Mouse (Mus musculus) cortical plate, adult 2 months (tissue): ENCODE data around the gene Ppp5c. TPM values are rescaled to one million over a fixed set of nuclear protein-coding genes. Genes with fewer than 3 reads are reported as not detected.

Experiments used
- H3K27ac ChIP-seq: fragments of 200-500 bp; 2 replicates; pipeline ENCODE4 v1.5.1; 2012; ENCODE audit warnings: low read length, control low read depth, inconsistent platforms; ENCODE audit not compliant: insufficient read depth
- H3K4me1 ChIP-seq: fragments of 200-500 bp; 2 replicates; pipeline ENCODE4 v1.6.1; 2011; ENCODE audit warnings: low read length; ENCODE audit not compliant: control insufficient read depth, insufficient read depth
- H3K4me3 ChIP-seq: fragments of 200-500 bp; 2 replicates; pipeline ENCODE4 v1.5.1; 2011; ENCODE audit warnings: mild to moderate bottlenecking, low read length, control low read depth; ENCODE audit not compliant: insufficient read depth
- CTCF ChIP-seq: fragments of 200-500 bp; IDR thresholded peaks from 2 replicates; pipeline ENCODE4 v1.5.1; 2011; ENCODE audit warnings: mild to moderate bottlenecking, control low read depth, low read length; ENCODE audit not compliant: insufficient read depth; ENCODE audit errors: extremely low read depth
- POLR2A ChIP-seq: fragments of 200-500 bp; IDR thresholded peaks from 2 replicates; pipeline ENCODE4 v1.6.1; 2011; ENCODE audit warnings: mild to moderate bottlenecking, low read length, control low read depth; ENCODE audit not compliant: insufficient read depth; ENCODE audit errors: extremely low read depth
- polyA plus RNA-seq: library from polyadenylated mRNA; depleted of rRNA; stranded (reverse); fragments of >200 nt; gene quantifications from 2 replicates; pipeline ENCODE4 v1.2.3, GENCODE M21; 2012

Gene Ppp5c
- polyA plus RNA-seq, 1 experiment = 268 TPM

- TF ChIP-seq POLR2A (0 out of 2 replicates have a peak, but pooled peaks have one; percentile 4), CTCF (0 out of 2 replicates have a peak, but pooled peaks have one; percentile 17)
- H3K4me1 ChIP-seq = peaks cover 13% of the 10 kb centered on the region
- peak overlapping the region; percentile 97 for H3K27ac ChIP-seq
- peak overlapping the region; percentile 35 for H3K4me3 ChIP-seq
Observed at GRCm38 (mm10) chr7:17060782-17061605, 33.3 kb upstream of the Ppp5c start.

- peak overlapping the region; percentile 35 for H3K4me3 ChIP-seq
- peak overlapping the region; percentile 99 for H3K27ac ChIP-seq
- no peak for TF ChIP-seq CTCF
- 0 out of 2 replicates have a peak, but pooled peaks have one; percentile 44 for TF ChIP-seq POLR2A
- peaks cover 13% of the 10 kb centered on the region for H3K4me1 ChIP-seq
Observed at GRCm38 (mm10) chr7:17060031-17060781, 32.5 kb upstream of the Ppp5c start.

- H3K4me3 ChIP-seq = no peak overlapping the region
- TF ChIP-seq CTCF = no peak
- no peak for TF ChIP-seq POLR2A
- peak overlapping the region; percentile 99 for H3K27ac ChIP-seq
- peaks cover 13% of the 10 kb centered on the region for H3K4me1 ChIP-seq
Observed at GRCm38 (mm10) chr7:17059463-17059844, 31.7 kb upstream of the Ppp5c start.

GRCm38 (mm10) chr7:17058816-17059462 is 31.2 kb upstream of the Ppp5c start:
- H3K4me3 ChIP-seq = no peak overlapping the region
- peak overlapping the region; percentile 99 for H3K27ac ChIP-seq
- H3K4me1 ChIP-seq = peaks cover 13% of the 10 kb centered on the region
- no peak for TF ChIP-seq POLR2A
- TF ChIP-seq CTCF = no peak

- peak; percentile 73 for TF ChIP-seq POLR2A
- no peak for TF ChIP-seq CTCF
- Histone ChIP-seq H3K4me1 (peaks cover 13% of the 10 kb centered on the region), H3K27ac (peak overlapping the region; percentile 99), H3K4me3 (no peak overlapping the region)
Observed at GRCm38 (mm10) chr7:17058071-17058689, 30.5 kb upstream of the Ppp5c start.

GRCm38 (mm10) chr7:17056601-17057523 is 29.1 kb upstream of the Ppp5c start:
- Histone ChIP-seq H3K27ac (peak overlapping the region; percentile 98), H3K4me3 (peak overlapping the region; percentile 68), H3K4me1 (peaks cover 9% of the 10 kb centered on the region)
- TF ChIP-seq POLR2A (no peak), CTCF (no peak)

GRCm38 (mm10) chr7:17056081-17056581 is 28.4 kb upstream of the Ppp5c start:
- peak overlapping the region; percentile 68 for H3K4me3 ChIP-seq
- peaks cover 9% of the 10 kb centered on the region for H3K4me1 ChIP-seq
- H3K27ac ChIP-seq = peak overlapping the region; percentile 98
- no peak for TF ChIP-seq CTCF
- peak; percentile 58; the same call in 1 of the 2 replicates for TF ChIP-seq POLR2A
